Mouse (Mus musculus) midbrain, embryonic 13.5 days (tissue): ENCODE measurements around the gene Elmod3. TPM values are rescaled to one million over a fixed set of nuclear protein-coding genes. Genes with fewer than 3 reads are reported as not detected.

ENCODE experiments used
- ATAC-seq: fragments of 200-750 bp; cut with Nextera tagmentation; 2 replicates; pipeline ENCODE4 v1.8.0; 2017; ENCODE audit warnings: mild to moderate bottlenecking, moderate TSS enrichment, moderate library complexity
- H3K27ac ChIP-seq: fragments of 300-500 bp; sonication (generic); 2 replicates; pipeline ENCODE4 v1.5.1; 2015; ENCODE audit warnings: inconsistent platforms, mild to moderate bottlenecking, moderate library complexity
- H3K27me3 ChIP-seq: fragments of 300-500 bp; sonication (generic); 2 replicates; pipeline ENCODE4 v1.6.1; 2015; ENCODE audit warnings: mild to moderate bottlenecking, inconsistent platforms
- H3K36me3 ChIP-seq: fragments of 300-500 bp; sonication (generic); 2 replicates; pipeline ENCODE4 v1.6.1; 2015; ENCODE audit warnings: mild to moderate bottlenecking, inconsistent platforms
- H3K4me1 ChIP-seq: fragments of 300-500 bp; sonication (generic); replicated peaks from 2 replicates; pipeline ENCODE4 v1.6.1; 2015; ENCODE audit warnings: inconsistent platforms
- H3K4me2 ChIP-seq: fragments of 300-500 bp; sonication (generic); replicated peaks from 2 replicates; pipeline ENCODE4 v1.6.1; 2015; ENCODE audit warnings: moderate library complexity, mild to moderate bottlenecking, inconsistent platforms
- H3K4me3 ChIP-seq: fragments of 300-500 bp; sonication (generic); replicated peaks from 2 replicates; pipeline ENCODE4 v1.5.1; 2015; ENCODE audit warnings: mild to moderate bottlenecking, inconsistent platforms
- H3K9ac ChIP-seq: fragments of 300-500 bp; sonication (generic); replicated peaks from 2 replicates; pipeline ENCODE4 v1.6.1; 2015; ENCODE audit warnings: mild to moderate bottlenecking, inconsistent platforms
- H3K9me3 ChIP-seq: fragments of 300-500 bp; sonication (generic); 2 replicates; pipeline ENCODE4 v1.6.1; 2016; ENCODE audit warnings: mild to moderate bottlenecking, inconsistent platforms
- WGBS: fragments of 180-500 bp; shearing (Covaris S2); methylation state at CpG from one replicate; pipeline ENCODE4 v1.1.7; 2015; 5-methylcytosine and 5-hydroxymethylcytosine counted together
- polyA plus RNA-seq: library from polyadenylated mRNA; unstranded; fragments of >200 nt; fragmentation: Nextera tagmentation; extraction: Ambion mirVana; gene quantifications from 2 replicates; pipeline ENCODE4 v1.2.1, GENCODE M21; 2015

Gene Elmod3
- polyA plus RNA-seq, 1 experiment from 2014 or later, result 15.7 TPM

GRCm38 (mm10) chr6:72586701-72587100, 11.5 kb downstream of the Elmod3 start:
- H3K9me3 ChIP-seq, result no peaks in the 10 kb centered on the region
- WGBS, result 90% methylated on average over 3 of the region's 3 CpGs
- no peaks in the 10 kb centered on the region for H3K4me1 ChIP-seq
- H3K4me2 ChIP-seq, result no peak overlapping the region
- no peak for ATAC-seq
- no peaks in the 10 kb centered on the region for H3K36me3 ChIP-seq
- H3K27ac ChIP-seq, result no peak overlapping the region
- H3K27me3 ChIP-seq, result no peaks in the 10 kb centered on the region
- no peak overlapping the region for H3K9ac ChIP-seq
- H3K4me3 ChIP-seq, result no peak overlapping the region

GRCm38 (mm10) chr6:72584154-72584553, 14.1 kb downstream of the Elmod3 start:
- peaks cover 8% of the 10 kb centered on the region for H3K36me3 ChIP-seq
- WGBS, result 88% methylated on average over 11 of the region's 11 CpGs
- no peak overlapping the region for H3K4me2 ChIP-seq
- H3K9me3 ChIP-seq, result no peaks in the 10 kb centered on the region
- H3K9ac ChIP-seq, result no peak overlapping the region
- no peaks in the 10 kb centered on the region for H3K27me3 ChIP-seq
- ATAC-seq, result no peak
- H3K4me1 ChIP-seq, result no peaks in the 10 kb centered on the region
- no peak overlapping the region for H3K4me3 ChIP-seq
- no peak overlapping the region for H3K27ac ChIP-seq

- Histone ChIP-seq H3K4me2 (no peak overlapping the region), H3K4me3 (no peak overlapping the region), H3K9me3 (no peaks in the 10 kb centered on the region), H3K27ac (no peak overlapping the region), H3K36me3 (peaks cover 15% of the 10 kb centered on the region), H3K4me1 (no peaks in the 10 kb centered on the region), H3K9ac (no peak overlapping the region), H3K27me3 (no peaks in the 10 kb centered on the region)
- no peak for ATAC-seq
- WGBS, result 88% methylated on average over 4 of the region's 4 CpGs
Observed at GRCm38 (mm10) chr6:72583211-72583839, 14.9 kb downstream of the Elmod3 start.

GRCm38 (mm10) chr6:72581625-72582382, 16.4 kb downstream of the Elmod3 start:
- no peak overlapping the region for H3K4me2 ChIP-seq
- H3K4me1 ChIP-seq, result no peaks in the 10 kb centered on the region
- no peak for ATAC-seq
- no peaks in the 10 kb centered on the region for H3K27me3 ChIP-seq
- H3K9me3 ChIP-seq, result no peaks in the 10 kb centered on the region
- H3K4me3 ChIP-seq, result no peak overlapping the region
- WGBS, result 73% methylated on average over 11 of the region's 11 CpGs
- H3K9ac ChIP-seq, result no peak overlapping the region; the same call in 1 of the 2 replicates
- peaks cover 22% of the 10 kb centered on the region for H3K36me3 ChIP-seq
- no peak overlapping the region for H3K27ac ChIP-seq

GRCm38 (mm10) chr6:72576041-72576440, 22.2 kb downstream of the Elmod3 start:
- no peaks in the 10 kb centered on the region for H3K9me3 ChIP-seq
- no peaks in the 10 kb centered on the region for H3K4me1 ChIP-seq
- H3K4me3 ChIP-seq, result no peak overlapping the region
- H3K27me3 ChIP-seq, result no peaks in the 10 kb centered on the region
- peaks cover 43% of the 10 kb centered on the region for H3K36me3 ChIP-seq
- no peak overlapping the region for H3K27ac ChIP-seq
- no peak overlapping the region for H3K9ac ChIP-seq
- no peak overlapping the region for H3K4me2 ChIP-seq
- ATAC-seq, result no peak
- WGBS, result 93% methylated on average over 3 of the region's 3 CpGs

- Histone ChIP-seq H3K4me2 (no peak overlapping the region), H3K27me3 (no peaks in the 10 kb centered on the region), H3K4me3 (no peak overlapping the region), H3K27ac (no peak overlapping the region), H3K36me3 (peaks cover 32% of the 10 kb centered on the region), H3K4me1 (no peaks in the 10 kb centered on the region), H3K9me3 (no peaks in the 10 kb centered on the region), H3K9ac (no peak overlapping the region)
- ATAC-seq, result no peak
- WGBS, result 50% methylated on average over 3 of the region's 3 CpGs
Observed at GRCm38 (mm10) chr6:72571826-72572225, 26.4 kb downstream of the Elmod3 start.

GRCm38 (mm10) chr6:72570644-72571397, 27.4 kb downstream of the Elmod3 start:
- H3K4me2 ChIP-seq, result no peak overlapping the region
- no peak overlapping the region for H3K27ac ChIP-seq
- H3K27me3 ChIP-seq, result no peaks in the 10 kb centered on the region
- ATAC-seq, result no peak
- peaks cover 27% of the 10 kb centered on the region for H3K36me3 ChIP-seq
- H3K9ac ChIP-seq, result no peak overlapping the region
- H3K9me3 ChIP-seq, result no peaks in the 10 kb centered on the region
- peaks cover 2% of the 10 kb centered on the region; the same call in 1 of the 2 replicates for H3K4me1 ChIP-seq
- WGBS, result 88% methylated on average over 10 of the region's 10 CpGs
- H3K4me3 ChIP-seq, result no peak overlapping the region

- no peak overlapping the region for H3K27ac ChIP-seq
- WGBS, result 90% methylated on average over 10 of the region's 10 CpGs
- no peaks in the 10 kb centered on the region for H3K27me3 ChIP-seq
- no peaks in the 10 kb centered on the region for H3K9me3 ChIP-seq
- H3K4me1 ChIP-seq, result peaks cover 5% of the 10 kb centered on the region; the same call in 1 of the 2 replicates
- H3K4me2 ChIP-seq, result no peak overlapping the region
- ATAC-seq, result no peak
- H3K9ac ChIP-seq, result no peak overlapping the region
- no peak overlapping the region for H3K4me3 ChIP-seq
- H3K36me3 ChIP-seq, result peaks cover 13% of the 10 kb centered on the region
Observed at GRCm38 (mm10) chr6:72568736-72569135, 29.5 kb downstream of the Elmod3 start.

DNA sequence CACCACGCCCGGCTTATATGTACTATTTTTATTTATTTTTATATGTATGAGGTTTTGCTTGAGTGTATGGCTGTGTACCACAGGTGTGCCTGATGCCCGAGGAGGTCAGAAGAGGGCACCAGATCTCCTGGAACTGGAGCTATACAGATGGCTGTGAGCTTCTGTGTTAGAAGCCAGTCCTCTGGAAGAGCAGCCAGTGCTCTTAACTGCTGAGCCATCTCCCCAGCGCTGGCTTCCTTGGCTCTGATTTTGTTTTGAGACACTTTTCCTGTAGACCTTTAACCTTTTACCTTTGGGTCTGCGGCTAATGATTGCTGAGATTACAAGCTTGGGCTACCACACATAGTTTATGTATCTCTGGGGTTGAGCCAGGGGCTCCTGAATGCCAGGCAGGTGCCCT, 30.7 kb downstream of the Elmod3 start:
- Histone ChIP-seq H3K27ac (no peak overlapping the region), H3K9me3 (no peaks in the 10 kb centered on the region), H3K9ac (no peak overlapping the region), H3K4me1 (peaks cover 5% of the 10 kb centered on the region; the same call in 1 of the 2 replicates), H3K4me2 (no peak overlapping the region), H3K27me3 (no peaks in the 10 kb centered on the region), H3K36me3 (peaks cover 11% of the 10 kb centered on the region), H3K4me3 (no peak overlapping the region)
- WGBS, result 87% methylated on average over 5 of the region's 5 CpGs
- ATAC-seq, result no peak

- Histone ChIP-seq H3K36me3 (peaks cover 11% of the 10 kb centered on the region), H3K9ac (no peak overlapping the region), H3K9me3 (no peaks in the 10 kb centered on the region), H3K4me1 (peaks cover 5% of the 10 kb centered on the region; the same call in 1 of the 2 replicates), H3K4me2 (no peak overlapping the region), H3K27ac (no peak overlapping the region), H3K27me3 (no peaks in the 10 kb centered on the region), H3K4me3 (no peak overlapping the region)
- WGBS, result 2% methylated on average over 4 of the region's 4 CpGs
- ATAC-seq, result peak; percentile 87
Observed at GRCm38 (mm10) chr6:72566044-72566443, 32.2 kb downstream of the Elmod3 start.

GRCm38 (mm10) chr6:72565506-72565905, 32.7 kb downstream of the Elmod3 start:
- no peaks in the 10 kb centered on the region for H3K9me3 ChIP-seq
- H3K4me2 ChIP-seq, result no peak overlapping the region
- H3K9ac ChIP-seq, result no peak overlapping the region
- no peak overlapping the region for H3K27ac ChIP-seq
- no peaks in the 10 kb centered on the region for H3K27me3 ChIP-seq
- ATAC-seq, result peak; percentile 38
- H3K4me1 ChIP-seq, result peaks cover 5% of the 10 kb centered on the region; the same call in 1 of the 2 replicates
- 75% methylated on average over 7 of the region's 7 CpGs for WGBS
- peaks cover 11% of the 10 kb centered on the region for H3K36me3 ChIP-seq
- H3K4me3 ChIP-seq, result no peak overlapping the region

- H3K4me1 ChIP-seq, result peaks cover 7% of the 10 kb centered on the region; the same call in 1 of the 2 replicates
- H3K4me2 ChIP-seq, result no peak overlapping the region
- no peak overlapping the region for H3K27ac ChIP-seq
- H3K27me3 ChIP-seq, result no peaks in the 10 kb centered on the region
- no peak overlapping the region for H3K4me3 ChIP-seq
- H3K9ac ChIP-seq, result no peak overlapping the region
- H3K36me3 ChIP-seq, result peaks cover under 1% of the 10 kb centered on the region; the same call in 1 of the 2 replicates
- 86% methylated on average over 5 of the region's 5 CpGs for WGBS
- H3K9me3 ChIP-seq, result no peaks in the 10 kb centered on the region
- ATAC-seq, result no peak
Observed at GRCm38 (mm10) chr6:72562894-72563293, 35.3 kb downstream of the Elmod3 start.
